Mouse (Mus musculus) G1E (cell line): ENCODE measurements around the gene Tsga10ip.

ENCODE experiments used
- CTCF ChIP-seq: IDR thresholded peaks from 2 replicates; pipeline ENCODE4 v1.5.1; 2012; ENCODE audit warnings: low read depth, low read length, inconsistent platforms, mixed read lengths
- GATA1 ChIP-seq: IDR thresholded peaks from 2 replicates; pipeline ENCODE4 v1.6.1; 2012; ENCODE audit warnings: borderline replicate concordance, low read length, inconsistent platforms, mixed read lengths
- POLR2AphosphoS5 ChIP-seq: IDR thresholded peaks from 2 replicates; pipeline ENCODE4 v1.6.1; 2012; ENCODE audit warnings: low read depth, low read length, inconsistent platforms; ENCODE audit not compliant: insufficient replicate concordance

GRCm38 (mm10) chr19:5374177-5374576 lies 28.1 kb downstream of the Tsga10ip start:
- TF ChIP-seq GATA1 (no peak), CTCF (no peak), POLR2AphosphoS5 (no peak)
